ENCODE assay signal across 9 mouse cellular contexts in the genomic region with DNA sequence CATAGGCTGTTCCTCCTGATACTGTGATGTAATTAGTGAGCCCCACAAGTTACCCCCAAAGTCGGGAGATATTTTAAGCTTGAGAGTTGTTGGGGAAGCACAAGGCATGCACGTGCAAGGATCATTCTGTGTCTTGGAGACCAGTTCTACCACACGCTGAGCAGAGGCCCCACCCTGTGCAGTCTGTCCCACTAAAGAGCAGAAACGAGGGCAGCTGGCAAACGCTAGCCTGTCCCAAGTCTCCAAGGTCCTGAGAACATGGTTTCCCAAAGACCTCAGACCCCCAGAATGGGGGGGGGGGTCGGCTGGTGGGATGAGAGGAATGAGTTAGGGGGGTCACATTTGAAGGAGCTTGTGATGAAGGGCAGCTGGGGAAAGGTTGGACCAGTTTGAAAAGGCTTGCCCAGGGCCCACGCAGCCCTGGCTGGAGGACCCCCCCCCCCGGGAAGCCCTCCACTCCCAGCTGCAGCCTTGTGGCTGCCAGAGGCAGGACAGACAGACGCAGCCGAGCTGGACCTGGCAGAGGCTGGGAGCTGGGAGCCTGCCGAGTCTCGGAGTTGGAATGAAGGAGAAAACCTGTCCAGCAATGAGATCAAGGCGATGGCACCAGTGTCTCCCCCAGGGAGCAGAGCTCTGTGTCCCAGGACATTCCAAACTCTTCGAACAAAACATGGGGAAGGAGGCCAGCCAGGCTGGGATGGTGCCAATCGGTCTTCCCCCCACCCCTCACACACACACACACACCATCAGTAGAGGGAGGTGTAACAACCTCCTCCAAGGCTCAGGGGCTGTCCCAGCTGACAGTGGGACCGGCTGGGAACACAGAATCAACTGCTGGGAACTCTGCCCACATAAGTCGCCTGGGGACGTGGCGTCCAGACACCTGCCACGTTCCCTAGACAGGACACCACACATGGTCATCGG. TPM values are rescaled to one million over a fixed set of nuclear protein-coding genes. Genes with fewer than 3 reads are reported as not detected.
DNase-seq lines count a peak whose midpoint lies in the region; ATAC-seq and TF ChIP-seq lines count a peak whose summit lies in the region.
"Had no signal": no experiment of that assay in that cellular context is flagged by ENCODE, and none has a peak within 500 bp of the region (broad histone marks: within the 10 kb centered on the region; RNA-seq: fewer than 3 reads in every experiment).

No protein-coding gene starts in this region.

- H3K27ac ChIP-seq in hindbrain, embryonic 15.5 days (replicated peaks) = no peak overlapping the region
- H3K27ac ChIP-seq in hindbrain, embryonic 11.5 days (ENCODE audit: low read depth, low read length) = no peak overlapping the region
- peak overlapping the region; percentile 50; the same call in 1 of the 2 replicates for H3K27ac ChIP-seq in lung, embryonic 14.5 days (ENCODE audit: low read depth)
- H3K27ac ChIP-seq: liver, embryonic 13.5 days had no signal

- no peak overlapping the region for H3K4me2 ChIP-seq in hindbrain, embryonic 15.5 days
- H3K4me2 ChIP-seq in hindbrain, embryonic 11.5 days (replicated peaks; ENCODE audit: low read depth, low read length) = no peak overlapping the region
- H3K4me2 ChIP-seq in lung, embryonic 14.5 days = no peak overlapping the region
- H3K4me2 ChIP-seq: liver, embryonic 13.5 days had no signal

- TF ChIP-seq CTCF in brain, embryonic 14.5 days (IDR thresholded peaks at IDR 0.05; ENCODE audit: borderline replicate concordance, extremely low read depth, insufficient read depth, insufficient read length) = no peak
- TF ChIP-seq CTCF in lung, embryonic 14.5 days (IDR thresholded peaks at IDR 0.05; ENCODE audit: low read depth) = no peak

- ATAC-seq in hindbrain, embryonic 15.5 days (ENCODE audit: low FRiP score, low read depth) = peak; percentile 84; the same call in 1 of the 2 replicates
- ATAC-seq in hindbrain, embryonic 11.5 days (ENCODE audit: low FRiP score) = no peak
- peak; percentile 76 for ATAC-seq in lung, embryonic 14.5 days (ENCODE audit: insufficient read depth)

- no peaks in the 10 kb centered on the region for H3K36me3 ChIP-seq in hindbrain, embryonic 15.5 days
- H3K36me3 ChIP-seq in hindbrain, embryonic 11.5 days (ENCODE audit: control insufficient read depth, insufficient read depth, low read length) = no peaks in the 10 kb centered on the region
- H3K36me3 ChIP-seq in lung, embryonic 14.5 days (ENCODE audit: insufficient read depth) = no peaks in the 10 kb centered on the region
- H3K36me3 ChIP-seq: liver, embryonic 13.5 days had no signal

- 59% methylated on average over 21 of the region's 21 CpGs for WGBS in hindbrain, embryonic 15.5 days
- 77% methylated on average over 21 of the region's 21 CpGs for WGBS in hindbrain, embryonic 11.5 days
- 42% methylated on average over 21 of the region's 21 CpGs for WGBS in lung, embryonic 14.5 days

- no peaks in the 10 kb centered on the region for H3K27me3 ChIP-seq in hindbrain, embryonic 15.5 days
- H3K27me3 ChIP-seq in hindbrain, embryonic 11.5 days (ENCODE audit: control insufficient read depth, insufficient read depth, low read length) = no peaks in the 10 kb centered on the region
- no peaks in the 10 kb centered on the region for H3K27me3 ChIP-seq in lung, embryonic 14.5 days (ENCODE audit: insufficient read depth, low read length)
- H3K27me3 ChIP-seq: liver, embryonic 13.5 days had no signal

- H3K4me1 ChIP-seq in hindbrain, embryonic 15.5 days (replicated peaks) = peaks cover 8% of the 10 kb centered on the region
- no peaks in the 10 kb centered on the region for H3K4me1 ChIP-seq in hindbrain, embryonic 11.5 days (replicated peaks; ENCODE audit: control insufficient read depth, insufficient read depth, low read length)
- H3K4me1 ChIP-seq in lung, embryonic 14.5 days (ENCODE audit: insufficient read depth) = peaks cover 7% of the 10 kb centered on the region; the same call in 1 of the 2 replicates
- H3K4me1 ChIP-seq: liver, embryonic 13.5 days had no signal

- H3K9me3 ChIP-seq in hindbrain, embryonic 15.5 days = no peaks in the 10 kb centered on the region
- no peaks in the 10 kb centered on the region for H3K9me3 ChIP-seq in hindbrain, embryonic 11.5 days (ENCODE audit: control insufficient read depth, low read length)
- H3K9me3 ChIP-seq in lung, embryonic 14.5 days (ENCODE audit: low read depth, low read length) = no peaks in the 10 kb centered on the region
- H3K9me3 ChIP-seq: liver, embryonic 13.5 days had no signal

- H3K4me3 ChIP-seq in hindbrain, embryonic 15.5 days = no peak overlapping the region
- no peak overlapping the region for H3K4me3 ChIP-seq in hindbrain, embryonic 11.5 days (ENCODE audit: low read depth, low read length)
- H3K4me3 ChIP-seq in lung, embryonic 14.5 days (ENCODE audit: low read depth, low read length) = no peak overlapping the region
- H3K4me3 ChIP-seq: liver, embryonic 13.5 days had no signal

- DNase-seq in hindbrain, embryonic 11.5 days (ENCODE audit: low spot score) = no peak
- peak; percentile 74 for DNase-seq in brain, embryonic 14.5 days (ENCODE audit: low read depth)
- peak; percentile 54 to 63 for DNase-seq in gastrocnemius, adult 8-10 months (ENCODE audit: low spot score in 2 of 2)
- DNase-seq in lung, embryonic 14.5 days = peak; percentile 73
- no peak for DNase-seq in thymus, postnatal 25 days
- DNase-seq in retina, postnatal 1 day = no peak
- DNase-seq in retina, embryonic 14.5 days (ENCODE audit: low spot score) = no peak
- DNase-seq: liver, embryonic 13.5 days had no signal

- H3K9ac ChIP-seq in hindbrain, embryonic 15.5 days = no peak overlapping the region
- H3K9ac ChIP-seq in hindbrain, embryonic 11.5 days (ENCODE audit: low read depth, low read length) = no peak overlapping the region
- H3K9ac ChIP-seq in lung, embryonic 14.5 days = no peak overlapping the region
- H3K9ac ChIP-seq: liver, embryonic 13.5 days had no signal

- TF ChIP-seq POLR2A in brain, embryonic 14.5 days (IDR thresholded peaks at IDR 0.05; ENCODE audit: borderline replicate concordance, extremely low read depth, insufficient read depth, insufficient read length, poor library complexity, severe bottlenecking) = no peak

RNA-seq across cellular contexts. Expression of gene Tmem270, which starts 32.3 kb away (rescaled TPM):
- not detected in 2 replicates for polyA plus RNA-seq in hindbrain, embryonic 15.5 days (2015; fragmentation: Nextera tagmentation; extraction: Ambion mirVana)
- polyA plus RNA-seq in hindbrain, embryonic 11.5 days (2014; fragmentation: Nextera tagmentation; extraction: Ambion mirVana) = not detected in 2 replicates
- polyA plus RNA-seq in brain, embryonic 14.5 days (2012; rRNA removed) = not detected in 2 replicates
- not detected for total RNA-seq in gastrocnemius, adult 8-10 months (2022)
- not detected in 2 replicates for polyA plus RNA-seq in lung, embryonic 14.5 days (2014; fragmentation: Nextera tagmentation; extraction: Ambion mirVana)
- polyA plus RNA-seq: liver, embryonic 13.5 days had no signal

RNA-seq across cellular contexts. Expression of gene Cldn13, which starts 41.1 kb away (rescaled TPM):
- 0.23 TPM in 1 of 2 replicates, not detected in the other for polyA plus RNA-seq in hindbrain, embryonic 15.5 days (2015; fragmentation: Nextera tagmentation; extraction: Ambion mirVana)
- 3.1 and 4.1 TPM in 2 replicates for polyA plus RNA-seq in hindbrain, embryonic 11.5 days (2014; fragmentation: Nextera tagmentation; extraction: Ambion mirVana)
- polyA plus RNA-seq in brain, embryonic 14.5 days (2012; rRNA removed) = 0.10 TPM in 1 of 2 replicates, not detected in the other
- total RNA-seq in gastrocnemius, adult 8-10 months (2022) = not detected
- 0.39 TPM in 1 of 2 replicates, not detected in the other for polyA plus RNA-seq in lung, embryonic 14.5 days (2014; fragmentation: Nextera tagmentation; extraction: Ambion mirVana)

RNA-seq across cellular contexts. Expression of gene Mettl27, which starts 58.0 kb away (rescaled TPM):
- polyA plus RNA-seq in hindbrain, embryonic 15.5 days (2015; fragmentation: Nextera tagmentation; extraction: Ambion mirVana) = 6.5 and 6.8 TPM in 2 replicates
- polyA plus RNA-seq in hindbrain, embryonic 11.5 days (2014; fragmentation: Nextera tagmentation; extraction: Ambion mirVana) = 8.3 and 8.6 TPM in 2 replicates
- polyA plus RNA-seq in brain, embryonic 14.5 days (2012; rRNA removed) = 5.6 and 6.9 TPM in 2 replicates
- total RNA-seq in gastrocnemius, adult 8-10 months (2022) = 1 to 10 TPM; 3.8 to 6.1 (median 4.4) TPM
- 23.0 and 23.9 TPM in 2 replicates for polyA plus RNA-seq in lung, embryonic 14.5 days (2014; fragmentation: Nextera tagmentation; extraction: Ambion mirVana)

Comparison
In these comparisons a context has a peak if more than half of its experiments do, and no peak if none do; other contexts are left out.
1. DNase-seq: peak in brain, embryonic 14.5 days (single experiment), gastrocnemius, adult 8-10 months (2 of 2) and lung, embryonic 14.5 days (single experiment); none in hindbrain, embryonic 11.5 days (single experiment), thymus, postnatal 25 days (single experiment), retina, postnatal 1 day (single experiment) and retina, embryonic 14.5 days (single experiment).